Mouse (Mus musculus): ENCODE measurements at regions not wholly inside any gene's neighbourhood (a gene's known extent, or its start where the extent isn't known, plus 50 kb on each side); places are given as distances from the start of the nearest gene placed in this dataset.
A peak's percentile ranks its signal among the peaks of the same experiment; 100 is the strongest.

GRCm38 (mm10) chr1:42243458-42243855 lies 452.1 kb upstream of the Pou3f3 start:
- H3K4me1 ChIP-seq = peaks cover 36% of the 10 kb centered on the region
- H3K9me3 ChIP-seq (replicated peaks) = no peaks in the 10 kb centered on the region
- no peaks in the 10 kb centered on the region for H3K36me3 ChIP-seq
- peak overlapping the region; percentile 91 for H3K27ac ChIP-seq (replicated peaks)
- peak overlapping the region; percentile 38 for H3K4me3 ChIP-seq
- DNase-seq (ENCODE audit: low spot score) = no peak
- H3K27me3 ChIP-seq (ENCODE audit: low read depth, poor library complexity, severe bottlenecking) = no peaks in the 10 kb centered on the region
- WGBS = 29% methylated on average over 5 of the region's 5 CpGs

GRCm38 (mm10) chr1:42243878-42244277 lies 451.7 kb upstream of the Pou3f3 start:
- H3K27me3 ChIP-seq (ENCODE audit: low read depth, poor library complexity, severe bottlenecking) = no peaks in the 10 kb centered on the region
- H3K27ac ChIP-seq (replicated peaks) = peak overlapping the region; percentile 91
- no peaks in the 10 kb centered on the region for H3K9me3 ChIP-seq (replicated peaks)
- H3K4me3 ChIP-seq = peak overlapping the region; percentile 38
- WGBS = 6% methylated on average over 14 of the region's 14 CpGs
- no peaks in the 10 kb centered on the region for H3K36me3 ChIP-seq
- peaks cover 36% of the 10 kb centered on the region for H3K4me1 ChIP-seq
- peak; percentile 83 for DNase-seq (ENCODE audit: low spot score)

- no peak for DNase-seq (ENCODE audit: low spot score)
- H3K27me3 ChIP-seq (ENCODE audit: low read depth, poor library complexity, severe bottlenecking) = no peaks in the 10 kb centered on the region
- peaks cover 12% of the 10 kb centered on the region for H3K4me1 ChIP-seq
- H3K27ac ChIP-seq (replicated peaks) = no peak overlapping the region
- H3K36me3 ChIP-seq = no peaks in the 10 kb centered on the region
- WGBS = 91% methylated on average over 3 of the region's 3 CpGs
- H3K9me3 ChIP-seq (replicated peaks) = no peaks in the 10 kb centered on the region
- H3K4me3 ChIP-seq = no peak overlapping the region
Observed at GRCm38 (mm10) chr1:42252386-42252785, 443.2 kb upstream of the Pou3f3 start.

- 86% methylated on average over 3 of the region's 3 CpGs for WGBS
- H3K27me3 ChIP-seq (ENCODE audit: low read depth, poor library complexity, severe bottlenecking) = no peaks in the 10 kb centered on the region
- H3K4me1 ChIP-seq = peaks cover 26% of the 10 kb centered on the region
- H3K4me3 ChIP-seq = no peak overlapping the region
- no peak for DNase-seq (ENCODE audit: low spot score)
- H3K27ac ChIP-seq (replicated peaks) = no peak overlapping the region
- no peaks in the 10 kb centered on the region for H3K36me3 ChIP-seq
- no peaks in the 10 kb centered on the region for H3K9me3 ChIP-seq (replicated peaks)
Observed at GRCm38 (mm10) chr1:42253786-42254185, 441.8 kb upstream of the Pou3f3 start.

- Histone ChIP-seq H3K4me3 (no peak overlapping the region), H3K4me1 (peaks cover 59% of the 10 kb centered on the region), H3K9me3 (replicated peaks) (no peaks in the 10 kb centered on the region), H3K27me3 (ENCODE audit: low read depth, poor library complexity, severe bottlenecking) (no peaks in the 10 kb centered on the region), H3K27ac (replicated peaks) (peak overlapping the region; percentile 91), H3K36me3 (no peaks in the 10 kb centered on the region)
- 77% methylated on average over 10 of the region's 10 CpGs for WGBS
- DNase-seq (ENCODE audit: low spot score) = no peak
Observed at GRCm38 (mm10) chr1:42256911-42257595, 438.5 kb upstream of the Pou3f3 start.

- Histone ChIP-seq H3K4me3 (peak overlapping the region; percentile 27), H3K36me3 (no peaks in the 10 kb centered on the region), H3K27me3 (ENCODE audit: low read depth, poor library complexity, severe bottlenecking) (no peaks in the 10 kb centered on the region), H3K9me3 (replicated peaks) (no peaks in the 10 kb centered on the region), H3K4me1 (peaks cover 68% of the 10 kb centered on the region), H3K27ac (replicated peaks) (peak overlapping the region; percentile 91)
- WGBS = 34% methylated on average over 19 of the region's 19 CpGs
- DNase-seq (ENCODE audit: low spot score) = peak; percentile 81
Observed at GRCm38 (mm10) chr1:42257801-42258593, 437.6 kb upstream of the Pou3f3 start.

- Histone ChIP-seq H3K4me1 (peaks cover 71% of the 10 kb centered on the region), H3K4me3 (peak overlapping the region; percentile 27; the same call in 1 of the 2 replicates), H3K36me3 (no peaks in the 10 kb centered on the region), H3K27me3 (ENCODE audit: low read depth, poor library complexity, severe bottlenecking) (no peaks in the 10 kb centered on the region), H3K9me3 (replicated peaks) (no peaks in the 10 kb centered on the region), H3K27ac (replicated peaks) (peak overlapping the region; percentile 91)
- no peak for DNase-seq (ENCODE audit: low spot score)
- 72% methylated on average over 4 of the region's 4 CpGs for WGBS
Observed at GRCm38 (mm10) chr1:42258594-42258910, 437.0 kb upstream of the Pou3f3 start.

- Histone ChIP-seq H3K36me3 (no peaks in the 10 kb centered on the region), H3K4me1 (peaks cover 71% of the 10 kb centered on the region), H3K27me3 (ENCODE audit: low read depth, poor library complexity, severe bottlenecking) (no peaks in the 10 kb centered on the region), H3K9me3 (replicated peaks) (no peaks in the 10 kb centered on the region), H3K4me3 (peak overlapping the region; percentile 26; the same call in 1 of the 2 replicates), H3K27ac (replicated peaks) (peak overlapping the region; percentile 91)
- no peak for DNase-seq (ENCODE audit: low spot score)
- WGBS = 67% methylated on average over 13 of the region's 13 CpGs
Observed at GRCm38 (mm10) chr1:42259216-42259977, 436.2 kb upstream of the Pou3f3 start.

- H3K4me1 ChIP-seq = peaks cover 71% of the 10 kb centered on the region
- H3K27me3 ChIP-seq (ENCODE audit: low read depth, poor library complexity, severe bottlenecking) = no peaks in the 10 kb centered on the region
- H3K36me3 ChIP-seq = no peaks in the 10 kb centered on the region
- peak overlapping the region; percentile 91 for H3K27ac ChIP-seq (replicated peaks)
- WGBS = 70% methylated on average over 9 of the region's 9 CpGs
- no peaks in the 10 kb centered on the region for H3K9me3 ChIP-seq (replicated peaks)
- DNase-seq (ENCODE audit: low spot score) = no peak
- peak overlapping the region; percentile 26; the same call in 1 of the 2 replicates for H3K4me3 ChIP-seq
Observed at GRCm38 (mm10) chr1:42260033-42260925, 435.3 kb upstream of the Pou3f3 start.

GRCm38 (mm10) chr1:42261031-42261430 lies 434.5 kb upstream of the Pou3f3 start:
- 35% methylated on average over 3 of the region's 3 CpGs for WGBS
- H3K27ac ChIP-seq (replicated peaks) = peak overlapping the region; percentile 91
- DNase-seq (ENCODE audit: low spot score) = peak; percentile 13
- no peaks in the 10 kb centered on the region for H3K9me3 ChIP-seq (replicated peaks)
- H3K36me3 ChIP-seq = no peaks in the 10 kb centered on the region
- no peaks in the 10 kb centered on the region for H3K27me3 ChIP-seq (ENCODE audit: low read depth, poor library complexity, severe bottlenecking)
- peaks cover 71% of the 10 kb centered on the region for H3K4me1 ChIP-seq
- H3K4me3 ChIP-seq = peak overlapping the region; percentile 47; the same call in 1 of the 2 replicates

GRCm38 (mm10) chr1:42261800-42262199 lies 433.8 kb upstream of the Pou3f3 start:
- Histone ChIP-seq H3K4me3 (peak overlapping the region; percentile 47), H3K36me3 (no peaks in the 10 kb centered on the region), H3K27me3 (ENCODE audit: low read depth, poor library complexity, severe bottlenecking) (no peaks in the 10 kb centered on the region), H3K9me3 (replicated peaks) (no peaks in the 10 kb centered on the region), H3K27ac (replicated peaks) (peak overlapping the region; percentile 91), H3K4me1 (peaks cover 65% of the 10 kb centered on the region)
- 7% methylated on average over 13 of the region's 13 CpGs for WGBS
- peak; percentile 43 for DNase-seq (ENCODE audit: low spot score)

- H3K4me3 ChIP-seq = peak overlapping the region; percentile 9; the same call in 1 of the 2 replicates
- H3K9me3 ChIP-seq (replicated peaks) = no peaks in the 10 kb centered on the region
- H3K4me1 ChIP-seq = peaks cover 57% of the 10 kb centered on the region
- no peaks in the 10 kb centered on the region for H3K27me3 ChIP-seq (ENCODE audit: low read depth, poor library complexity, severe bottlenecking)
- 45% methylated on average over 5 of the region's 5 CpGs for WGBS
- H3K36me3 ChIP-seq = no peaks in the 10 kb centered on the region
- peak overlapping the region; percentile 91 for H3K27ac ChIP-seq (replicated peaks)
- DNase-seq (ENCODE audit: low spot score) = no peak
Observed at GRCm38 (mm10) chr1:42262606-42263005, 433.0 kb upstream of the Pou3f3 start.
